Mouse (Mus musculus) c-Kit-negative CD71-positive TER-119-positive erythroid progenitor cells, embryonic 14.5 days (primary cell): ENCODE results near the gene Ndufc1.
"Not testable (repeated sequence)": the region's sequence is repeated elsewhere in the genome, so short reads cannot be mapped to it uniquely, and the experiment has no call there.

ENCODE experiments used
- DNase-seq: peaks from one replicate; pipeline ENCODE4 v3.0.0-alpha.2; 2013; ENCODE audit warnings: low read depth, low spot score

Gene Ndufc1

GRCm38 (mm10) chr3:51371826-51372225 lies 37.0 kb downstream of the Ndufc1 start:
- DNase-seq = no peak

GRCm38 (mm10) chr3:51368011-51368410 lies 40.8 kb downstream of the Ndufc1 start:
- DNase-seq = no peak

GRCm38 (mm10) chr3:51366926-51367325 lies 41.9 kb downstream of the Ndufc1 start:
- DNase-seq = no peak

GRCm38 (mm10) chr3:51365517-51365882 lies 43.3 kb downstream of the Ndufc1 start:
- DNase-seq = no peak

DNA sequence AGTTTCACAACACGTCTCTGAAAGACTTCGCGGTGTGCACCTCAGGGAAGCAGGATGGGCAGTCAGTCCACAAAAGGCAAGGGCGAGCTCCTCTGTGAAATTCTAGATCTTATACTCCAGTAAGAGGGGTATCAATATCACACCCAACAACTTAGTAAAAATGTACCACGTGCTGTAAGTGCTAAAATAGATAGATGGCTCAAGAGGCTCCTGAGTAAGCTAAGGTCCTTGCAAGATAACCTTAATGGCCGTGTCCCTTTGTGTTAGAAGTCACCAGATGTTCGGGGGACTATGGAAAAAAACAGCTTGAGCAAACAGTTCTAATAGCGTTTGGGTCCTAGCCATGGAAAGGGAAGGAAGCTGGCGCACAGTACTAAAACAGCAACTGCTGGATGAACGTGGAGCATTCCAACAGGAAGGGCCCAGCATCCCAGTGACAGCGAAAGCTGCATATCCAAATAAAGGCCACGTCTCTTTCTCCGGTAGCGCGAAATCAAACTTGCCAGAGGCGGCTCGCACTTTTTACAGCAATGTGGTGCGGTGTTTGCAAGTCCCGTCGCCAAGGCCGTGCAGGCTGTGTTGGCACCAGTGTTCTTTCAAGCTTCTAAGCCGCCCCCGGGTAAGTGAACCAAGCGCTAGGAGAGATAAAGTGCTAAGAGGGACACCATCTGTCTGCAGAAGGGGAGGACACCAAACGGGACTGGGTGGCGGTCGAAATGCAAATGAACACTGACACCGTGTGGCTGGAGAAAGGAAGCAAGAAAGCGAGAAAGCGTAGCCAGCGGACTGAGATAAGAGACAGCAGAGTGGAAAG lies 43.9 kb downstream of the Ndufc1 start:
- DNase-seq = peak; percentile 74

- no peak for DNase-seq
Measured at GRCm38 (mm10) chr3:51361066-51361465, 47.7 kb downstream of the Ndufc1 start.

- DNase-seq = no peak
Measured at GRCm38 (mm10) chr3:51359558-51360307, 49.1 kb downstream of the Ndufc1 start.

- peak; percentile 76 for DNase-seq
Measured at GRCm38 (mm10) chr3:51358660-51359557, 49.9 kb downstream of the Ndufc1 start.

DNA sequence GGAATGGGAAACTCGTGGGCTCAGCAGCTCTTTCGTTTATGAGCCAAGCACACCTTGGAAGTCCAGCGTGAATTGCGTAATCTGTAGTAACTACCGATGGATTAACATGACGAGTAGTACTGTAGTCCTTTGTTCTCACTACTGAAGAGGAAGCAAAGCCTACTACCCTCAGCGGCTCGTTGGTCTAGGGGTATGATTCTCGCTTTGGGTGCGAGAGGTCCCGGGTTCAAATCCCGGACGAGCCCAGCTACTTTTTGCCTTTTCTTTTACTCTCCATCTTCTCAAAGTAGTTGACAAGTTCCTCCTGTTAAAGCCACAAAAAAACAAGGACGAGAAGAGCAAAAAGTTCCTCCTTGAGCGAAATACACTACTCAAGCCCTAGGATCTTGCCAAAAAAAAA lies 50.6 kb downstream of the Ndufc1 start:
- DNase-seq = peak; percentile 60

- no peak for DNase-seq
Measured at GRCm38 (mm10) chr3:51357624-51358023, 51.2 kb downstream of the Ndufc1 start.

DNA sequence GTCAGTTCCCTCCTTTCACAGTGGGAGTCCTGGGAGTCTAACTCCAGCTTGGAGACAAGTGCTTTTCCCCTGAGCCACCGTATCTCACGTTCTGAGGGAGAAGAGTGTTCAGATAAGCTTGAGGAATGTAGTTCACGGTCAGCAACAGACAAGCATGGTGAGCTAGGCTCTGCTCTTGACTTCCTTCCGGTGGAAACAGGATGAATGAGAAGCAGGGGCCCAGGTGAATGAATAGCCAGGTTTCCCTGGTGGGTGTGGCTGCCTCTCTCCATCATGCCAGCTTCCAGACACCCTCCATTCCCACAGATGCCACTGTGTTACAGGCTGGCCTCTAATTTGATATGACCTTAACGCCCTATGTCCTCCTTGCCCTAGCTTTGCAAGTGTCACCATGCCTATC lies 51.7 kb downstream of the Ndufc1 start:
- DNase-seq = no peak

DNA sequence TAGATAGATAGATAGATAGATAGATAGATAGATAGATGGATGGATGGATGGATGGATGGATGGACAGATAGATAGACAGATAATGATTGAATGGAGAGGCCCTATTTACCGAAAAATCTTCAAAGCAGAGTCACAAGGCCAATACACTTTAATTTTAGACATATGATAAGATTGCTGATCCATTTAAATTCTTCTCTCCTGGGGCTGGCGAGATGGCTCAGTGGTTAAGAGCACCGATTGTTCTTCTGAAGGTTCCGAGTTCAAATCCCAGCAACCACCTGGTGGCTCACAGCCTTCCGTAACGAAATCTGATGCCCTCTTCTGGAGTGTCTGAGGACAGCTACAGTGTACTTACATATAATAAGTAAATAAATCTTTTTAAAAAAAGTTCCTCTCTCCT lies 53.8 kb downstream of the Ndufc1 start:
- not testable (repeated sequence) for DNase-seq
